Mouse (Mus musculus): Measurements from ENCODE around the gene Urah.

Gene Urah

DNA sequence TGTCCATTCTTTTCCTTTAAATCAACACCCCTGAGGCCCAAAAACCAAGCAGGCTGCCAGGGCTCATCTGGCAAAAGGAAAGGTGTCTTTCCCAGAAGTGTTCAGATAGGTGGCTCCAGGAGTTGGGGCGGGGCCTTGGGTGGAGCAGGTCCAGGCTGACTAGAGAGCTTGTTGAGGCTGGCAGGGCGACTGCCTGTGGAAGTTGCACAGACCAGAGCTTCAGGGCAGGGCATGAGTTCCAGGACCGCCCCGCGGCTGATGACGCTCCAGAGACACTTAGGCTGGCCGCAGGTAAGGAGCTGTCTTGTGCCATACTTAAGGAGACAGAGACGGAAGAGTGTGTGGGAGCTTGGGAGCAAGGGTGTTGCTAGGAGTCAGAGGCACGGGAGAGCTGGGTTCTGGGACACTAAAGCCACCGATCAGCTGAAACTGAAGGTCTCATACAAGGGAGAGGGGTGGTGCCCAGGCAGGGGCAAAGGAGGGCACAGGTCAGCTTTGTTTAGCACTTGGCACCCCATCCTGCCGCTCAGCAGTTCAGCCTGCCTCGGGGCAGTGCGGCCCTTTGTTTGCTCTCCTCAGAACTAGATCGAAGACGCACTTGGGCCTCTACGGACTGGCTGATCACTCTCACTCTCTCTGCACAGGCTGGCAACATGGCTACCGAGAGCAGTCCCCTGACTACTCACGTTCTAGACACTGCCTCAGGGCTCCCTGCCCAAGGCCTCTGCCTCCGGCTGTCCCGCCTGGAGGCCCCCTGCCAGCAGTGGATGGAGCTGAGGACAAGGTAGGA lies at the start of gene Urah:
TSS of gene Urah (plus strand) at position 51 of the 790 bp plus-strand sequence.
- DNase-seq = no peak

DNA sequence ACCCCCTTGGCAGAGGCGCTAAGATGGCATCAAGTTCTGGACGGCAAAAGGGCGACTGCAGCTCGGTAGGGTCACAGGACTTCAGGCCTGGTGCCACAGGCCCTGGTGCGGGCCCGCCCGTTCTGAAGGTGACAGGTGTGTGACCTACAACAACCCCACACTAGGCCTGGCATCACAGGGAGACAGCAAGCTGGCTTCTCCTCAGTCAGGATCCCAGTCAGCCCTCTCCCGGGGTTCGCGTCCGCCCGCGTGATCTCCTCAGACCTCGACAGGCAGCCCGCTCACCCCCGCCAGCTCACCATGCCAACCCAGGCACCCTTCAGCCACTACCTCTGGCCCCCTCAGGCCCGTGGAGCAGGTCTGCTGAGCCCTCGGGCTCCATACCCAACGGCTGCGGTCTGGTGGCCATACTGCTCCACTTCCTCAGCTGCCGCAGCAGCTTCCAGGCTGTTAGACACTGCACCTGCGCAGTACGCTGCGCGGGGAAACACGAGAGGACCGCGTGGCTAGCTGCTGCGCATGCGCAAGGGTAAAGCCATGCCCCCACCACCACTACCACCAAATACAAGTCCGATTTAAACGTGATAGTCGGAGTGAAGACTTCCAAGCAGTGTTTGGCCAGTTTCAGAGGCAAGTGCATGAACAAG lies 47.3 kb upstream of the Urah start, which contains the start of gene Syce1:
TSS of gene Syce1 (minus strand) at position 447 of the 647 bp plus-strand sequence.
- no peak for DNase-seq

- no peak for DNase-seq
Measured at GRCm38 (mm10) chr7:140788053-140788435, 46.8 kb upstream of the Urah start.

GRCm38 (mm10) chr7:140793541-140793940 lies 41.3 kb upstream of the Urah start:
- no peak for DNase-seq

- no peak for DNase-seq
Measured at GRCm38 (mm10) chr7:140797619-140798018, 37.2 kb upstream of the Urah start.

DNA sequence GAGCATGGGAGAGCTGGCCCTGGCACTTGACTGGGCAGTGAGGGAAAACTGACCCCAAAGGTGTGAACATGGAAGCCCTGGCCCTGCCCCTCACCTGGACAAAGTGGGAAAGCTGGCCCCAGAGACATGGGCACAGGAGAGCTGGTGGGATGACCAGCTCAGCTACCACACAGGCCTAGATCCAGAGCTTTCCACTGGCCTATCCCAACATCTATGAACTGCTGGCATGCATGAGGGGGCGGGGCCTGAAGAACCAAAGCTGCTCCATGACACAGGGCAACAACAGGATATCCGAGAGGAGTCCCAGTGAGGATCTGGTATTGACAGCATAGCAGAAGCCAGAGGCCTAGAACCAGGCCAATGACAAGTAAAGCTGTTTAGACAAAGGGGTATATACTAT lies 36.6 kb upstream of the Urah start:
- no peak for DNase-seq

GRCm38 (mm10) chr7:140802629-140803028 lies 32.2 kb upstream of the Urah start:
- no peak for DNase-seq

DNA sequence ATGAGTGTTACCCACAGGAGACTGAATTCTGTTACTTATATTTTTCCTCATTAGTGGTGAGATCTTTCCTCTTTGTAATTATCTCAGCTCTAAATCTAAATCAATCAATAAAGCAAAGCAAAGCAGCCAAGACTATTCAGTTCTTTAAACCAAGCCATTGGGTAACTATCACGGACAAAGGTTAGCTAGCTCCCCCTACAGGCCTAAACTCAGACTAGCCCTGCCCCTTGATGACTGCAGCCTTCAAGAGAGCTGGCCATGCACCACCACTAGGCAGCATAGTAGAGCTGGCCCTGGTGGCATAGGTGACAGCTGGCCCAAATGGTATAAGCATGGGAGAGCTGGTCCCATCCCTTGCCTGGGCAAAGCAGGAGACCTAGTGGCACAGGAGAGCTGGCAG lies 29.1 kb upstream of the Urah start:
- DNase-seq = peak; percentile 67

DNA sequence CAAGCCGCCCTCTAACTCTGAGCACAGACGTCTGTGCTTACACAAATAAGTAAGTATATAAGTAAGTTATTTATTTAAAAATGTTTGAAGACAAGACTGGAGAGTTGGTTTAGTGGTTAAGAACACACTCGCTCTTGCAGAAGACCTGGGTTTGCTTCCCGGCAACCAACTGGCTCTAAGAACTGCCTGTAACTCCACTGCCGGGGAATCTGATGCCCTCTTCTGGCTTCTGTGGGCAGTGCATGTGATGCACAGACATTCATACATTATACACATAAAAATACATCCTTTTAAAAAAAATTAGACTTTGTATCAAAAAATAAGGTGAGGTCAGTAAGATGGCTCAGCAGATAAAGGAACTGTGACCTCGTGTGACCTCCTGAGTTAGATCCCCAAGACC lies 24.3 kb upstream of the Urah start:
- no peak for DNase-seq

DNA sequence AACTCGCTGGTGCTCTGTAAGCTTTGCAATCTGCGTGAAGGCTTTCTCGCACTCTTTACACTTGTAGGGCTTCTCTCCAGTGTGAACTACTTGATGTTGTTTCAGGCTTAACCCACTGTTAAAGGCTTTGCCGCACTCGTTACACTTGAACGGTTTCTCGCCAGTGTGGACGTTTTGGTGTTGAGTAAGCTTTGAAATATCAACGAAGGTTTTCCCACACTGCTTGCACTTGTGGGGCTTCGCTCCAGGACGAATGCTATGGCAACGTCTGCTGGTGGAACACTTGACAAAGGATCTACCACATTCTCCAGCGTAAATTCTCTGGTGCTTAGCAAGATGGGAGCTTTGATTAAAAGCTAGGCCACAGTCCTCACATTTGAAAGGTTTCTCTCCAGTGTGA lies 23.1 kb upstream of the Urah start:
- no peak for DNase-seq

DNA sequence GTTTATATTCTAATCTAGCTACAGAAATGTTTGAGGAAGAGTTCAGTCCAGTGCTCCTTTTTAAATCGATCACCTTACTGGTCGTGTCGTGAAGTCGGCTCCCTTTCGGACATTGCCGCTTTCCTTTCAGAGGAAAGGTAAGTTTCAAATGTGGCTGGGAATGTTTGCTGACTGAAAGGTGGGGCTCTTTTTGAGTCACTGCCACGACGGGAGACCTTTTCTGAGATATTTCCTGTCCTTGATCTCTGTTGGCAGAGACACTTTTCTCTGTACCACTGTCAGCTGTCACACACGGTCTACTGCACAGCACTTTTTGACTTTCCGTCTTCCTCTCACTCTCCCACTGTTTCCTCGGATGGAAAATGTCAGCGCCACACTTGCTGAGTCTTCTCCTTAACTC lies 22.0 kb upstream of the Urah start:
- no peak for DNase-seq

DNA sequence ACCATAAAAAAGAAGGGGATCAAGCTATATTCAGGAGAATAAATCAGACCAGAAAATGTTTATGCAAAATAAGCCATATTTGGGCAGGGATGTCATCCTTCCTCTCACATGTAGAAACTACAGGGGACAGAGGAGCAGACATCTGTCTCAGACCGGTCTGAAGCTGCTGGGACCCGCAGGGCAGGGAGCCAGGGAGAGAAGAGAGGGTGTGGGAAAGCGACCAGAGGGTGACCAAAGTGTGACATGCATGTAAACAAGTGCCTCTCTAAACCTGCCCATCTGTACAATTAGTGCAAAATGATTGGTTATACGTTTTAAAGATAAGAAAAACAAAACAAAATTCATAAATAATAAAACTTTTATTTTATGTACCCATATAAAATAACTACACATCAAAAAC lies 14.6 kb upstream of the Urah start:
- no peak for DNase-seq

GRCm38 (mm10) chr7:140821305-140821652 lies 13.5 kb upstream of the Urah start:
- DNase-seq = no peak

- DNase-seq = peak; percentile 79
Measured at GRCm38 (mm10) chr7:140821653-140822329, 13.0 kb upstream of the Urah start, which contains the start of gene Zfp941. Gene Zfp941, minus strand, starts transcription at chr7:140822178.

- no peak for DNase-seq
Measured at GRCm38 (mm10) chr7:140822731-140823130, 12.1 kb upstream of the Urah start.

- peak; percentile 83 for DNase-seq
Measured at GRCm38 (mm10) chr7:140828171-140828881, 6.5 kb upstream of the Urah start.

- DNase-seq = no peak
Measured at GRCm38 (mm10) chr7:140831447-140831846, 3.4 kb upstream of the Urah start.

- no peak for DNase-seq
Measured at GRCm38 (mm10) chr7:140833341-140833740, 1.5 kb upstream of the Urah start.

DNA sequence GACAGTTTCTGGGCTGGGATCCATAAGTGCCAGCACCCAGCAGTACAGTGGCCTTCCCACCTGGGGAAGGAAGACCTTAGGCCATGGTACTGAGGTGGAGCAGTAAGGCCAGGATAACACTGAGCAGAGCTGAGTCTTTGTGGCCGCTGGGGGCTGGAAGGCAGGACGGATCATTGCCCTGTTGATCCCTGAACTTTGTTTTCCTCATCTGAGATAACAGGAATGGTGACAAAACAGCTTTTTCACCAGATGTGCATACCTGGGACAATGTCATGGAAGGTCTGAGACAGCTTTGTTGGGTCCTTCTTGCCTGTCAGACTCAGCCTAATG lies 905 bp downstream of the Urah start:
- DNase-seq = no peak

- DNase-seq = peak; percentile 55
Measured at GRCm38 (mm10) chr7:140836243-140837115, 1.7 kb downstream of the Urah start.

GRCm38 (mm10) chr7:140839556-140839955 lies 4.7 kb downstream of the Urah start:
- DNase-seq = no peak
